Mouse (Mus musculus) small intestine, adult 2 months (tissue): ENCODE measurements around the gene Zfp128.

Experiments
- CTCF ChIP-seq: fragments of 200-500 bp; IDR thresholded peaks from 2 replicates; pipeline ENCODE4 v1.5.1; 2012; ENCODE audit warnings: low read depth, mild to moderate bottlenecking, control low read depth, inconsistent platforms, low read length, moderate library complexity, mixed read lengths; ENCODE audit not compliant: insufficient replicate concordance, insufficient read length; ENCODE audit errors: extremely low read depth
- POLR2A ChIP-seq: fragments of 200-500 bp; IDR thresholded peaks from 2 replicates; pipeline ENCODE4 v1.6.1; 2012; ENCODE audit warnings: low read depth, mild to moderate bottlenecking, control low read depth, inconsistent platforms, low read length, moderate library complexity

- TF ChIP-seq CTCF (no peak), POLR2A (no peak)
Measured at GRCm38 (mm10) chr7:12901517-12901916, 20.5 kb downstream of the Zfp128 start.
